Mouse (Mus musculus): ENCODE measurements at regions not wholly inside any gene's neighbourhood (a gene's known extent, or its start where the extent isn't known, plus 50 kb on each side); places are given as distances from the start of the nearest gene placed in this dataset.

- in situ Hi-C loops (cut with MboI, MseI) = no loop called here
These were observed 72.6 kb upstream of the Kif2a start for GRCm38 (mm10) chr13:107094487-107094886.

GRCm38 (mm10) chr13:107093683-107094082 is 71.8 kb upstream of the Kif2a start:
- in situ Hi-C loops (cut with MboI, MseI) = no loop called here

GRCm38 (mm10) chr13:107088198-107088597 is 66.3 kb upstream of the Kif2a start:
- in situ Hi-C loops (cut with MboI, MseI) = loop anchor here (5.0 kb wide), 1 partner anchor 46 kb away; no protein-coding TSS in a partner anchor

- in situ Hi-C loops (cut with MboI, MseI) = loop anchor here (5.0 kb wide), 1 partner anchor 45 kb away; no protein-coding TSS in a partner anchor
These were observed 65.4 kb upstream of the Kif2a start for GRCm38 (mm10) chr13:107087355-107087754.

GRCm38 (mm10) chr13:107078085-107078484 is 56.2 kb upstream of the Kif2a start:
- in situ Hi-C loops (cut with MboI, MseI) = no loop called here

GRCm38 (mm10) chr13:107074917-107075316 is 53.0 kb upstream of the Kif2a start:
- in situ Hi-C loops (cut with MboI, MseI) = no loop called here

GRCm38 (mm10) chr13:107073039-107073620 is 51.2 kb upstream of the Kif2a start:
- in situ Hi-C loops (cut with MboI, MseI) = no loop called here

- in situ Hi-C loops (cut with MboI, MseI) = no loop called here
These were observed 50.6 kb upstream of the Kif2a start for GRCm38 (mm10) chr13:107072345-107073038.
